Mouse (Mus musculus): ENCODE data around the gene Lrrc57.

- TF ChIP-seq CTCF (IDR thresholded peaks at IDR 0.05; ENCODE audit: borderline replicate concordance, extremely low read depth, insufficient read depth, insufficient read length) = no peak
- TF ChIP-seq POLR2A (IDR thresholded peaks at IDR 0.05; ENCODE audit: borderline replicate concordance, extremely low read depth, insufficient read depth, insufficient read length, poor library complexity, severe bottlenecking) = no peak
Measured at GRCm38 (mm10) chr2:120556868-120557267, 52.5 kb downstream of the Lrrc57 start.
